Comparison of ENCODE assay signal across 11 mouse cellular contexts in genomic region chr12:40035506-40035905, GRCm38 (mm10). TPM values are rescaled to one million over a fixed set of nuclear protein-coding genes. Genes with fewer than 3 reads are reported as not detected.
A peak's percentile ranks its signal among the peaks of the same experiment; 100 is the strongest.
DNase-seq lines count a peak whose midpoint lies in the region; ATAC-seq lines count a peak whose summit lies in the region.
"Had no signal": no experiment of that assay in that cellular context is flagged by ENCODE, and none has a peak within 500 bp of the region (broad histone marks: within the 10 kb centered on the region; RNA-seq: fewer than 3 reads in every experiment).

No protein-coding gene starts in this region.

- peak overlapping the region; percentile 82 for H3K4me3 ChIP-seq in kidney, embryonic 16.5 days (ENCODE audit: low read length)
- H3K4me3 ChIP-seq in embryonic facial prominence, embryonic 10.5 days = peak overlapping the region; percentile 84
- H3K4me3 ChIP-seq in hindbrain, embryonic 14.5 days (replicated peaks; ENCODE audit: low read length) = peak overlapping the region; percentile 98
- H3K4me3 ChIP-seq in midbrain, embryonic 14.5 days (replicated peaks; ENCODE audit: low read depth, low read length) = peak overlapping the region; percentile 90

- no peaks in the 10 kb centered on the region for H3K9me3 ChIP-seq in kidney, embryonic 16.5 days (ENCODE audit: low read length)
- H3K9me3 ChIP-seq in embryonic facial prominence, embryonic 10.5 days = no peaks in the 10 kb centered on the region
- H3K9me3 ChIP-seq in hindbrain, embryonic 14.5 days (ENCODE audit: control insufficient read depth, low read length) = peaks cover 6% of the 10 kb centered on the region; the same call in 1 of the 2 replicates
- H3K9me3 ChIP-seq in midbrain, embryonic 14.5 days (ENCODE audit: control insufficient read depth, low read length) = 0 out of 2 replicates have a peak, but pooled peaks cover 10% of the 10 kb centered on the region

- peak overlapping the region; percentile 68 for H3K4me2 ChIP-seq in kidney, embryonic 16.5 days (replicated peaks; ENCODE audit: low read depth, low read length)
- peak overlapping the region; percentile 82 for H3K4me2 ChIP-seq in hindbrain, embryonic 14.5 days (replicated peaks)
- H3K4me2 ChIP-seq in midbrain, embryonic 14.5 days (ENCODE audit: low read length) = peak overlapping the region; percentile 59

- H3K9ac ChIP-seq in kidney, embryonic 16.5 days (replicated peaks; ENCODE audit: low read length) = no peak overlapping the region
- H3K9ac ChIP-seq in hindbrain, embryonic 14.5 days = peak overlapping the region; percentile 95
- no peak overlapping the region for H3K9ac ChIP-seq in midbrain, embryonic 14.5 days (replicated peaks; ENCODE audit: low read length)

- no peak overlapping the region for H3K27ac ChIP-seq in kidney, embryonic 16.5 days (ENCODE audit: low read length)
- no peak overlapping the region for H3K27ac ChIP-seq in embryonic facial prominence, embryonic 10.5 days (replicated peaks)
- H3K27ac ChIP-seq in hindbrain, embryonic 14.5 days = peak overlapping the region; percentile 32; the same call in 1 of the 2 replicates
- no peak overlapping the region for H3K27ac ChIP-seq in midbrain, embryonic 14.5 days (replicated peaks; ENCODE audit: low read depth, low read length)

- no peaks in the 10 kb centered on the region for H3K36me3 ChIP-seq in kidney, embryonic 16.5 days (ENCODE audit: insufficient read depth, low read length)
- H3K36me3 ChIP-seq in embryonic facial prominence, embryonic 10.5 days (replicated peaks) = no peaks in the 10 kb centered on the region
- H3K36me3 ChIP-seq in hindbrain, embryonic 14.5 days (replicated peaks; ENCODE audit: control insufficient read depth, insufficient read depth) = peaks cover 5% of the 10 kb centered on the region; the same call in 1 of the 2 replicates
- 0 out of 2 replicates have a peak, but pooled peaks cover 7% of the 10 kb centered on the region for H3K36me3 ChIP-seq in midbrain, embryonic 14.5 days (ENCODE audit: control insufficient read depth, insufficient read depth, low read length)

- ATAC-seq in kidney, embryonic 16.5 days (ENCODE audit: low FRiP score, low TSS enrichment) = no peak
- ATAC-seq in hindbrain, embryonic 14.5 days (ENCODE audit: low FRiP score) = no peak
- ATAC-seq in midbrain, embryonic 14.5 days (ENCODE audit: low FRiP score, low TSS enrichment) = no peak
- no peak for ATAC-seq in inflammation-experienced regulatory T-cells, adult 6 months
- ATAC-seq: Patski had no signal

- no peaks in the 10 kb centered on the region for H3K27me3 ChIP-seq in kidney, embryonic 16.5 days (ENCODE audit: insufficient read depth, low read length)
- H3K27me3 ChIP-seq in embryonic facial prominence, embryonic 10.5 days (replicated peaks; ENCODE audit: low read depth, poor library complexity, severe bottlenecking) = 0 out of 2 replicates have a peak, but pooled peaks cover 7% of the 10 kb centered on the region
- no peaks in the 10 kb centered on the region for H3K27me3 ChIP-seq in hindbrain, embryonic 14.5 days (ENCODE audit: control insufficient read depth, insufficient read depth, low read length)
- H3K27me3 ChIP-seq in midbrain, embryonic 14.5 days (ENCODE audit: control insufficient read depth, insufficient read depth, low read length) = no peaks in the 10 kb centered on the region
- H3K27me3 ChIP-seq: Patski had no signal

- no peak for DNase-seq in kidney, adult 9 months
- DNase-seq in embryonic facial prominence, embryonic 10.5 days (ENCODE audit: low spot score) = no peak
- DNase-seq in hindbrain, embryonic 14.5 days (ENCODE audit: low spot score) = peak; percentile 22
- DNase-seq in midbrain, embryonic 14.5 days = no peak
- no peak for DNase-seq in retina, embryonic 14.5 days (ENCODE audit: low spot score)
- no peak for DNase-seq in gastrocnemius, postnatal 25 days
- DNase-seq: cerebellum, adult 8-10 months; thymus, adult 2 months had no signal

- WGBS in kidney, embryonic 16.5 days = 83% methylated on average over 4 of the region's 4 CpGs
- WGBS in embryonic facial prominence, embryonic 10.5 days = 86% methylated on average over 4 of the region's 4 CpGs
- WGBS in hindbrain, embryonic 14.5 days = 53% methylated on average over 4 of the region's 4 CpGs
- 69% methylated on average over 4 of the region's 4 CpGs for WGBS in midbrain, embryonic 14.5 days

- H3K4me1 ChIP-seq in kidney, embryonic 16.5 days (ENCODE audit: insufficient read depth, low read length) = 0 out of 2 replicates have a peak, but pooled peaks cover 10% of the 10 kb centered on the region
- H3K4me1 ChIP-seq in embryonic facial prominence, embryonic 10.5 days = peaks cover 8% of the 10 kb centered on the region
- peaks cover 28% of the 10 kb centered on the region for H3K4me1 ChIP-seq in hindbrain, embryonic 14.5 days (replicated peaks; ENCODE audit: control insufficient read depth, insufficient read depth, low read length)
- peaks cover 18% of the 10 kb centered on the region; the same call in 1 of the 2 replicates for H3K4me1 ChIP-seq in midbrain, embryonic 14.5 days (ENCODE audit: control insufficient read depth, insufficient read depth, low read length)

RNA-seq across cellular contexts. Expression of gene Arl4a, which starts 2.3 kb away (rescaled TPM):
- polyA plus RNA-seq in kidney, embryonic 16.5 days (2015; fragmentation: Nextera tagmentation; extraction: Ambion mirVana) = 46.4 and 47.0 TPM in 2 replicates
- polyA plus RNA-seq in embryonic facial prominence, embryonic 10.5 days (2016; fragmentation: Nextera tagmentation; extraction: Ambion mirVana) = 23.5 and 23.8 TPM in 2 replicates
- 143 and 150 TPM in 2 replicates for polyA plus RNA-seq in hindbrain, embryonic 14.5 days (2014; fragmentation: Nextera tagmentation; extraction: Ambion mirVana)
- polyA plus RNA-seq in midbrain, embryonic 14.5 days (2014; fragmentation: Nextera tagmentation; extraction: Ambion mirVana) = 109 and 139 TPM in 2 replicates
- 10 to 100 TPM; 83.7 to 93.0 (median 88.4) TPM for polyA plus RNA-seq in inflammation-experienced regulatory T-cells, adult 6 months (2017; shearing (Covaris generic))
- 10 to 100 TPM; 18.4 to 20.5 TPM for total RNA-seq in gastrocnemius, postnatal 25 days (2021)
